Mouse (Mus musculus) myocyte (in vitro differentiated cells): ENCODE results near the gene Grtp1.
A peak's percentile ranks its signal among the peaks of the same experiment; 100 is the strongest.

Experiments used
- CEBPB ChIP-seq: IDR thresholded peaks from 2 replicates; pipeline ENCODE4 v1.6.1; 2011; ENCODE audit warnings: mild to moderate bottlenecking, moderate library complexity; ENCODE audit not compliant: poor library complexity, insufficient read depth, severe bottlenecking
- MYOD1 ChIP-seq, 3 experiments: IDR thresholded peaks; one replicate each; pipeline ENCODE4 v1.6.1; 2011; ENCODE audit warnings: control low read depth in 2 of 3, low read depth in 2 of 3, mild to moderate bottlenecking in 2 of 3, moderate library complexity in 1 of 3; ENCODE audit not compliant: insufficient read length in 2 of 3, control insufficient read depth in 1 of 3
- POLR2A ChIP-seq: IDR thresholded peaks from one replicate; pipeline ENCODE4 v1.6.1; 2011; ENCODE audit warnings: low read depth, mild to moderate bottlenecking, control low read depth, moderate library complexity; ENCODE audit not compliant: insufficient read length

- TF ChIP-seq POLR2A (peak; percentile 51), CEBPB (no peak), MYOD1 (IDR thresholded peaks at IDR 0.05; ENCODE audit: control insufficient read depth in 1 of 3, insufficient read length in 2 of 3, low read depth in 2 of 3) (peak; percentile 13 to 72 (median 19))
Observed at GRCm38 (mm10) chr8:13200301-13201012, at the start of gene Grtp1.
